Mouse (Mus musculus) MEL (cell line): ENCODE measurements around the gene Nos1ap. TPM values are rescaled to one million over a fixed set of nuclear protein-coding genes. Genes with fewer than 3 reads are reported as not detected.
A peak's percentile ranks its signal among the peaks of the same experiment; 100 is the strongest.

ENCODE experiments used
- DNase-seq: peaks from one replicate; pipeline ENCODE4 v3.0.0; 2011; ENCODE audit warnings: low read depth, low spot score
- H3K27ac ChIP-seq: 2 replicates; pipeline ENCODE4 v1.5.1; 2012; ENCODE audit warnings: low read depth, mild to moderate bottlenecking, control low read depth, low read length, moderate library complexity; ENCODE audit not compliant: control insufficient read depth
- H3K27me3 ChIP-seq, 2 experiments: fragments of 150-350 bp in 1 of 2; sonication (generic) in 1 of 2; 2 replicates each; pipeline ENCODE4 v1.6.1; 2012; ENCODE audit warnings: low read length in 2 of 2, mild to moderate bottlenecking in 2 of 2, improper control_type of control experiment in 1 of 2, moderate library complexity in 1 of 2; ENCODE audit not compliant: insufficient read depth in 2 of 2, control insufficient read depth in 1 of 2
- H3K36me3 ChIP-seq, 2 experiments: 2 replicates each; pipeline ENCODE4 v1.6.1; 2012 to 2014; ENCODE audit warnings: low read length in 2 of 2, improper control_type of control experiment in 1 of 2, inconsistent platforms in 1 of 2, mild to moderate bottlenecking in 1 of 2; ENCODE audit not compliant: insufficient read depth in 2 of 2, control insufficient read depth in 1 of 2
- H3K4me1 ChIP-seq, 2 experiments: fragments of 150-350 bp in 1 of 2; sonication (generic) in 1 of 2; 2 replicates each; pipeline ENCODE4 v1.6.1; 2012; ENCODE audit warnings: low read length in 2 of 2, improper control_type of control experiment in 1 of 2, mild to moderate bottlenecking in 1 of 2; ENCODE audit not compliant: insufficient read depth in 2 of 2, control insufficient read depth in 1 of 2
- H3K4me3 ChIP-seq, 2 experiments: fragments of 150-350 bp in 1 of 2; sonication (generic) in 1 of 2; 2 replicates each; pipeline ENCODE4 v1.5.1; 2012; ENCODE audit warnings: low read depth in 2 of 2, low read length in 2 of 2, mild to moderate bottlenecking in 2 of 2, moderate library complexity in 2 of 2, control low read depth in 1 of 2, improper control_type of control experiment in 1 of 2; ENCODE audit not compliant: control insufficient read depth in 1 of 2, insufficient read depth in 1 of 2
- H3K79me2 ChIP-seq: 2 replicates; pipeline ENCODE4 v1.6.1; 2012; ENCODE audit warnings: mild to moderate bottlenecking, low read length, moderate library complexity; ENCODE audit not compliant: control insufficient read depth, poor library complexity, insufficient read depth
- H3K9ac ChIP-seq: 2 replicates; pipeline ENCODE4 v1.6.1; 2012; ENCODE audit warnings: low read depth, mild to moderate bottlenecking, control low read depth, low read length, moderate library complexity; ENCODE audit not compliant: control insufficient read depth, poor library complexity, severe bottlenecking
- H3K9me3 ChIP-seq: fragments of 150-350 bp; sonication (generic); replicated peaks from 2 replicates; pipeline ENCODE4 v1.6.1; 2012; ENCODE audit warnings: mild to moderate bottlenecking, low read length, improper control_type of control experiment, moderate library complexity; ENCODE audit not compliant: insufficient read depth
- BHLHE40 ChIP-seq: IDR thresholded peaks from 2 replicates; pipeline ENCODE4 v1.6.1; 2012; ENCODE audit warnings: low read depth, mild to moderate bottlenecking, inconsistent platforms, low read length, improper control_type of control experiment, borderline replicate concordance
- CHD2 ChIP-seq: IDR thresholded peaks from 2 replicates; pipeline ENCODE4 v1.6.1; 2011; ENCODE audit warnings: low read length, improper control_type of control experiment
- E2F4 ChIP-seq: IDR thresholded peaks from 2 replicates; pipeline ENCODE4 v1.6.1; 2011; ENCODE audit warnings: low read depth, low read length, improper control_type of control experiment, borderline replicate concordance
- ELF1 ChIP-seq: IDR thresholded peaks from 2 replicates; pipeline ENCODE4 v1.6.1; 2014; ENCODE audit warnings: low read depth, mild to moderate bottlenecking, inconsistent platforms, low read length, improper control_type of control experiment, moderate library complexity
- EP300 ChIP-seq, 2 experiments: IDR thresholded peaks; 2 replicates each; pipeline ENCODE4 v1.6.1; 2011; ENCODE audit warnings: improper control_type of control experiment in 2 of 2, low read length in 2 of 2, low read depth in 1 of 2, mild to moderate bottlenecking in 1 of 2
- ETS1 ChIP-seq: IDR thresholded peaks from 2 replicates; pipeline ENCODE4 v1.6.1; 2012; ENCODE audit warnings: low read depth, mild to moderate bottlenecking, inconsistent platforms, low read length, improper control_type of control experiment, moderate library complexity
- GABPA ChIP-seq: IDR thresholded peaks from 2 replicates; pipeline ENCODE4 v1.6.1; 2012; ENCODE audit warnings: low read depth, mild to moderate bottlenecking, inconsistent platforms, low read length, improper control_type of control experiment, moderate library complexity
- HCFC1 ChIP-seq: IDR thresholded peaks from 2 replicates; pipeline ENCODE4 v1.6.1; 2012; ENCODE audit warnings: low read depth, mild to moderate bottlenecking, inconsistent platforms, low read length, improper control_type of control experiment, moderate library complexity
- JUND ChIP-seq: IDR thresholded peaks from 2 replicates; pipeline ENCODE4 v1.6.1; 2011; ENCODE audit warnings: low read depth, mild to moderate bottlenecking, improper control_type of control experiment, low read length
- KAT2A ChIP-seq: conservative IDR thresholded peaks from 2 replicates; pipeline ENCODE4 v1.6.1; 2012; ENCODE audit warnings: low read depth, low read length, improper control_type of control experiment, inconsistent platforms
- MAX ChIP-seq: IDR thresholded peaks from 2 replicates; pipeline ENCODE4 v1.6.1; 2011; ENCODE audit warnings: low read length, improper control_type of control experiment
- MAZ ChIP-seq: IDR thresholded peaks from 2 replicates; pipeline ENCODE4 v1.6.1; 2012; ENCODE audit warnings: low read depth, mild to moderate bottlenecking, inconsistent platforms, low read length, improper control_type of control experiment
- MEF2A ChIP-seq: IDR thresholded peaks from 2 replicates; pipeline ENCODE4 v1.6.1; 2014; ENCODE audit warnings: low read depth, mild to moderate bottlenecking, inconsistent platforms, low read length, improper control_type of control experiment; ENCODE audit not compliant: poor library complexity, insufficient replicate concordance, severe bottlenecking; ENCODE audit errors: extremely low read depth
- MXI1 ChIP-seq: IDR thresholded peaks from 2 replicates; pipeline ENCODE4 v1.6.1; 2011; ENCODE audit warnings: mild to moderate bottlenecking, low read depth, low read length, improper control_type of control experiment
- MYB ChIP-seq: IDR thresholded peaks from 2 replicates; pipeline ENCODE4 v1.6.1; 2011; ENCODE audit warnings: mild to moderate bottlenecking, low read depth, low read length, improper control_type of control experiment
- MYC ChIP-seq: IDR thresholded peaks from 2 replicates; pipeline ENCODE4 v1.6.1; 2011; ENCODE audit warnings: low read depth, mild to moderate bottlenecking, low read length, improper control_type of control experiment, moderate library complexity
- NELFE ChIP-seq: IDR thresholded peaks from 2 replicates; pipeline ENCODE4 v1.6.1; 2011; ENCODE audit warnings: low read depth, low read length, improper control_type of control experiment
- NRF1 ChIP-seq: IDR thresholded peaks from 2 replicates; pipeline ENCODE4 v1.6.1; 2014; ENCODE audit warnings: low read depth, mild to moderate bottlenecking, inconsistent platforms, low read length, improper control_type of control experiment, moderate library complexity; ENCODE audit not compliant: poor library complexity, insufficient read depth, severe bottlenecking
- POLR2AphosphoS2 ChIP-seq: IDR thresholded peaks from 2 replicates; pipeline ENCODE4 v1.6.1; 2011; ENCODE audit warnings: low read length, improper control_type of control experiment
- POLR2AphosphoS5 ChIP-seq: IDR thresholded peaks from 2 replicates; pipeline ENCODE4 v1.6.1; 2012; ENCODE audit warnings: low read depth, borderline replicate concordance, mild to moderate bottlenecking, inconsistent platforms, low read length, moderate library complexity, mixed read lengths
- RAD21 ChIP-seq: IDR thresholded peaks from 2 replicates; pipeline ENCODE4 v1.6.1; 2011; ENCODE audit warnings: mild to moderate bottlenecking, low read depth, low read length, improper control_type of control experiment
- RCOR1 ChIP-seq: IDR thresholded peaks from 2 replicates; pipeline ENCODE4 v1.6.1; 2012; ENCODE audit warnings: low read depth, mild to moderate bottlenecking, inconsistent platforms, low read length, improper control_type of control experiment
- SIN3A ChIP-seq: IDR thresholded peaks from 2 replicates; pipeline ENCODE4 v1.6.1; 2012; ENCODE audit warnings: low read length, improper control_type of control experiment, inconsistent platforms
- SMC3 ChIP-seq: IDR thresholded peaks from 2 replicates; pipeline ENCODE4 v1.6.1; 2011; ENCODE audit warnings: low read depth, low read length, improper control_type of control experiment
- TAL1 ChIP-seq: IDR thresholded peaks from 2 replicates; pipeline ENCODE4 v1.6.1; 2012; ENCODE audit warnings: mild to moderate bottlenecking, inconsistent platforms, low read length, moderate library complexity, mixed read lengths
- TBP ChIP-seq: IDR thresholded peaks from 2 replicates; pipeline ENCODE4 v1.8.0; 2011; ENCODE audit warnings: low read depth, low read length, improper control_type of control experiment
- TCF12 ChIP-seq: IDR thresholded peaks from 2 replicates; pipeline ENCODE4 v1.6.1; 2014; ENCODE audit warnings: low read depth, mild to moderate bottlenecking, inconsistent platforms, low read length, improper control_type of control experiment, moderate library complexity
- UBTF ChIP-seq: IDR thresholded peaks from 2 replicates; pipeline ENCODE4 v1.6.1; 2012; ENCODE audit warnings: low read depth, mild to moderate bottlenecking, inconsistent platforms, low read length, improper control_type of control experiment, moderate library complexity, borderline replicate concordance; ENCODE audit not compliant: insufficient read depth
- USF1 ChIP-seq: IDR thresholded peaks from 2 replicates; pipeline ENCODE4 v1.6.1; 2014; ENCODE audit warnings: low read depth, mild to moderate bottlenecking, inconsistent platforms, low read length, improper control_type of control experiment, moderate library complexity
- USF2 ChIP-seq, 2 experiments: IDR thresholded peaks; 2 replicates each; pipeline ENCODE4 v1.6.1; 2011 to 2012; ENCODE audit warnings: improper control_type of control experiment in 2 of 2, low read length in 2 of 2, borderline replicate concordance in 1 of 2, inconsistent platforms in 1 of 2, low read depth in 1 of 2, mild to moderate bottlenecking in 1 of 2; ENCODE audit not compliant: insufficient read depth in 1 of 2
- ZC3H11A ChIP-seq: IDR thresholded peaks from 2 replicates; pipeline ENCODE4 v1.6.1; 2012; ENCODE audit warnings: low read depth, mild to moderate bottlenecking, inconsistent platforms, low read length, improper control_type of control experiment
- ZKSCAN1 ChIP-seq: IDR thresholded peaks from 2 replicates; pipeline ENCODE4 v1.6.1; 2012; ENCODE audit warnings: low read depth, mild to moderate bottlenecking, inconsistent platforms, low read length, improper control_type of control experiment, moderate library complexity
- ZMIZ1 ChIP-seq: IDR thresholded peaks from 2 replicates; pipeline ENCODE4 v1.6.1; 2012; ENCODE audit warnings: low read depth, mild to moderate bottlenecking, inconsistent platforms, low read length, improper control_type of control experiment, moderate library complexity
- ZNF384 ChIP-seq: IDR thresholded peaks from 2 replicates; pipeline ENCODE4 v1.6.1; 2012; ENCODE audit warnings: low read depth, mild to moderate bottlenecking, inconsistent platforms, low read length, improper control_type of control experiment
- polyA plus RNA-seq, 2 experiments: library from polyadenylated mRNA; stranded (reverse) in 1 of 2; unstranded in 1 of 2; fragments of >175 nt in 1 of 2; fragments of >200 nt in 1 of 2; gene quantifications; 2 replicates each; pipeline versions ENCODE4 v1.2.1 to v1.2.4; 2012; ENCODE audit warnings: low replicate concordance in 2 of 2, low read depth in 1 of 2; ENCODE audit not compliant: insufficient read length in 2 of 2, insufficient read depth in 1 of 2, missing spikeins in 1 of 2
- total RNA-seq: library from RNA; depleted of rRNA; stranded (reverse); fragments of 300-350 nt; gene quantifications from 2 replicates; pipeline ENCODE4 v1.2.3, GENCODE M21; 2012; rRNA removed

The Nos1ap gene
- 0.56 and 0.62 TPM in 2 replicates for total RNA-seq
- polyA plus RNA-seq: 1 to 10 TPM in 1 of 2 experiments, not detected in 1; 2.4 TPM

GRCm38 (mm10) chr1:170589219-170590040, at the start of gene Nos1ap:
Gene Nos1ap, minus strand, starts transcription at chr1:170589861.
- peak within 1 kb of the TSS; percentile 88 for H3K9ac ChIP-seq
- H3K27ac ChIP-seq: no peak within 1 kb of the TSS
- peak; percentile 69 for DNase-seq
- H3K36me3 ChIP-seq: peaks cover 0 to 2% of the 10 kb centered on the region in 2 experiments; a peak in 1 of 4 replicates
- H3K9me3 ChIP-seq: no peaks in the 10 kb centered on the region
- 0 out of 4 replicates have a peak, but pooled peaks cover 0 to 3% of the 10 kb centered on the region in 2 experiments for H3K4me1 ChIP-seq
- H3K4me3 ChIP-seq: peak within 1 kb of the TSS; percentile 96 to 98
- H3K79me2 ChIP-seq: no peaks in the 10 kb centered on the region; the same call in 1 of the 2 replicates
- H3K27me3 ChIP-seq: no peaks in the 10 kb centered on the region
- TF ChIP-seq MAZ (no peak), HCFC1 (0 out of 2 replicates have a peak, but pooled peaks have one; percentile 25), RAD21 (no peak), MYC (no peak), EP300 (IDR thresholded peaks at IDR 0.05; ENCODE audit: low read depth in 1 of 2, low read length in 2 of 2) (no peak), USF2 (IDR thresholded peaks at IDR 0.05; ENCODE audit: borderline replicate concordance in 1 of 2, insufficient read depth in 1 of 2, low read depth in 1 of 2, low read length in 2 of 2) (no peak), TAL1 (no peak), ETS1 (no peak), ZC3H11A (no peak), TCF12 (no peak), MYB (no peak), KAT2A (no peak), MEF2A (no peak), NRF1 (0 out of 2 replicates have a peak, but pooled peaks have one; percentile 18), MAX (peak; percentile 42; the same call in 1 of the 2 replicates), GABPA (no peak), UBTF (0 out of 2 replicates have a peak, but pooled peaks have one; percentile 74), POLR2AphosphoS2 (no peak), ZMIZ1 (no peak), BHLHE40 (no peak), USF1 (no peak), TBP (no peak), NELFE (peak; percentile 15; the same call in 1 of the 2 replicates), MXI1 (0 out of 2 replicates have a peak, but pooled peaks have one; percentile 36), RCOR1 (no peak), JUND (no peak), SIN3A (no peak), ELF1 (no peak), POLR2AphosphoS5 (no peak), ZKSCAN1 (no peak), E2F4 (no peak), ZNF384 (no peak), SMC3 (no peak), CHD2 (no peak)
